In genomic region chr7:47132180-47132930, GRCm38 (mm10) we compare ENCODE assay signal across 8 mouse cellular contexts. TPM values are rescaled to one million over a fixed set of nuclear protein-coding genes. Genes with fewer than 3 reads are reported as not detected.
DNase-seq lines count a peak whose midpoint lies in the region; ATAC-seq and TF ChIP-seq lines count a peak whose summit lies in the region.

No protein-coding gene starts in this region.

- H3K9me3 ChIP-seq in embryonic facial prominence, embryonic 12.5 days = no peaks in the 10 kb centered on the region
- no peaks in the 10 kb centered on the region for H3K9me3 ChIP-seq in hindbrain, embryonic 12.5 days (replicated peaks)

- 2% methylated on average over 63 of the region's 65 CpGs for WGBS in embryonic facial prominence, embryonic 12.5 days
- WGBS in hindbrain, embryonic 12.5 days = under 1% methylated on average over 65 of the region's 65 CpGs

- H3K9ac ChIP-seq in embryonic facial prominence, embryonic 12.5 days = peak overlapping the region; percentile 63
- peak overlapping the region; percentile 78 for H3K9ac ChIP-seq in hindbrain, embryonic 12.5 days

- H3K36me3 ChIP-seq in embryonic facial prominence, embryonic 12.5 days = no peaks in the 10 kb centered on the region
- H3K36me3 ChIP-seq in hindbrain, embryonic 12.5 days = no peaks in the 10 kb centered on the region
- no peaks in the 10 kb centered on the region for H3K36me3 ChIP-seq in myocyte (ENCODE audit: control insufficient read depth, insufficient read depth)

- H3K79me2 ChIP-seq in myocyte (ENCODE audit: control insufficient read depth, insufficient read depth) = no peaks in the 10 kb centered on the region

- ATAC-seq in embryonic facial prominence, embryonic 12.5 days (ENCODE audit: insufficient number of reproducible peaks, insufficient read depth, low FRiP score, low TSS enrichment) = peak; percentile 83
- ATAC-seq in hindbrain, embryonic 12.5 days (ENCODE audit: low FRiP score) = peak; percentile 90

- intact Hi-C loops in left cerebral cortex, postnatal 25 days (cut with DNase I) = loop anchor here (2.0 kb wide), 1 partner anchor 20 kb away; no protein-coding TSS in a partner anchor

- peaks cover 55% of the 10 kb centered on the region for H3K27me3 ChIP-seq in embryonic facial prominence, embryonic 12.5 days
- H3K27me3 ChIP-seq in hindbrain, embryonic 12.5 days = peaks cover 51% of the 10 kb centered on the region
- H3K27me3 ChIP-seq in myocyte (ENCODE audit: control insufficient read depth, insufficient read depth, insufficient read length) = peaks cover 27% of the 10 kb centered on the region

- peaks cover 7% of the 10 kb centered on the region; the same call in 1 of the 2 replicates for H3K4me1 ChIP-seq in embryonic facial prominence, embryonic 12.5 days
- peaks cover 13% of the 10 kb centered on the region for H3K4me1 ChIP-seq in hindbrain, embryonic 12.5 days

- H3ac ChIP-seq in myocyte (ENCODE audit: control insufficient read depth, insufficient read length) = peak overlapping the region; percentile 27

- H3K4me3 ChIP-seq in embryonic facial prominence, embryonic 12.5 days = peak overlapping the region; percentile 64
- H3K4me3 ChIP-seq in hindbrain, embryonic 12.5 days = peak overlapping the region; percentile 72
- no peak overlapping the region for H3K4me3 ChIP-seq in myocyte

- DNase-seq in adrenal gland, adult 18-20 months (ENCODE audit: low spot score in 2 of 2) = peak; percentile 28 to 36
- no peak for DNase-seq in adrenal gland, postnatal 4 days (ENCODE audit: low spot score in 2 of 2)
- DNase-seq in adrenal gland, postnatal 10 days = peak; percentile 29
- peak; percentile 74 to 75 for DNase-seq in left cerebral cortex, postnatal 25 days (ENCODE audit: low spot score in 2 of 2)
- DNase-seq in spleen, postnatal 4 days (ENCODE audit: low spot score in 2 of 2) = no peak

- H3K27ac ChIP-seq in embryonic facial prominence, embryonic 12.5 days = 0 out of 2 replicates have a peak overlapping the region, but pooled peaks have one; percentile 23
- H3K27ac ChIP-seq in hindbrain, embryonic 12.5 days = peak overlapping the region; percentile 90

- H3K4me2 ChIP-seq in embryonic facial prominence, embryonic 12.5 days (replicated peaks) = peak overlapping the region; percentile 99
- H3K4me2 ChIP-seq in hindbrain, embryonic 12.5 days (replicated peaks) = peak overlapping the region; percentile 80
- peak overlapping the region; percentile 69 for H3K4me2 ChIP-seq in myocyte (ENCODE audit: low read depth)

- TF ChIP-seq POLR2A in myocyte (IDR thresholded peaks at IDR 0.05; ENCODE audit: insufficient read length, low read depth) = no peak

TF ChIP-seq in myocyte, 11 proteins besides CTCF, POLR2A, EP300 and RAD21:
- TF ChIP-seq CEBPB (IDR thresholded peaks at IDR 0.05; ENCODE audit: insufficient read depth, poor library complexity, severe bottlenecking) (no peak), E2F4 (IDR thresholded peaks at IDR 0.05; ENCODE audit: insufficient read depth) (no peak), USF1 (IDR thresholded peaks at IDR 0.05; ENCODE audit: low read depth) (no peak), MYOG (IDR thresholded peaks at IDR 0.05; ENCODE audit: control insufficient read depth in 1 of 3, insufficient read depth in 1 of 3, insufficient read length in 2 of 3, low read depth in 2 of 3) (no peak), MYOD1 (IDR thresholded peaks at IDR 0.05; ENCODE audit: control insufficient read depth in 1 of 3, insufficient read length in 2 of 3, low read depth in 2 of 3) (no peak), REST (IDR thresholded peaks at IDR 0.05; ENCODE audit: insufficient read depth, insufficient read length) (no peak), TCF12 (IDR thresholded peaks at IDR 0.05; ENCODE audit: insufficient read depth, poor library complexity, severe bottlenecking) (no peak), SRF (IDR thresholded peaks at IDR 0.05; ENCODE audit: control insufficient read depth, insufficient read length, low read depth) (no peak)
TF ChIP-seq in myocyte: peak in this region for 0.

RNA-seq across cellular contexts. Expression of gene Ptpn5, which starts 1.1 kb away (rescaled TPM):
- total RNA-seq in adrenal gland, adult 18-20 months (2021) = 1 to 10 TPM in 1 of 2 experiments, under 1 TPM in 1; 0.13 to 1.4 TPM
- total RNA-seq in adrenal gland, postnatal 4 days (2021) = 1 to 10 TPM; 2.0 to 2.1 TPM
- 1 to 10 TPM in 1 of 2 experiments, under 1 TPM in 1; 0.81 to 1.5 TPM for total RNA-seq in adrenal gland, postnatal 10 days (2021)
- 2.3 and 4.4 TPM in 2 replicates for polyA plus RNA-seq in embryonic facial prominence, embryonic 12.5 days (2016; fragmentation: Nextera tagmentation; extraction: Ambion mirVana)
- polyA plus RNA-seq in hindbrain, embryonic 12.5 days (2016; fragmentation: Nextera tagmentation; extraction: Ambion mirVana) = 63.1 and 68.9 TPM in 2 replicates
- 100 to 1,000 TPM; 150 to 173 TPM for total RNA-seq in left cerebral cortex, postnatal 25 days (2021)
- polyA plus RNA-seq in myocyte (2012; fragmentation: generic; extraction: Trizol) = 0.49 TPM

Comparison
In these comparisons a context has a peak if more than half of its experiments do, and no peak if none do; other contexts are left out.
1. DNase-seq: peak in adrenal gland, adult 18-20 months (2 of 2), adrenal gland, postnatal 10 days (single experiment) and left cerebral cortex, postnatal 25 days (2 of 2); none in adrenal gland, postnatal 4 days (0 of 2) and spleen, postnatal 4 days (0 of 2).
2. RNA of gene Ptpn5, which starts 1.1 kb away (total RNA-seq): 150 to 173 TPM in left cerebral cortex, postnatal 25 days; 2.0 to 2.1 TPM in adrenal gland, postnatal 4 days, 0.81 to 1.5 TPM in adrenal gland, postnatal 10 days and 0.13 to 1.4 TPM in adrenal gland, adult 18-20 months; every median in the first group is over 10 times any median in the second.
3. Peak in every context shown above with its lines, with median percentiles within 50 percentile points of each other: H3K4me2 ChIP-seq.